Mouse (Mus musculus) CH12.LX (cell line): ENCODE results near the gene Fgfr1op. TPM values are rescaled to one million over a fixed set of nuclear protein-coding genes. Genes with fewer than 3 reads are reported as not detected.

Experiments
- DNase-seq: peaks from one replicate; pipeline ENCODE4 v3.0.0-alpha.2; 2013; ENCODE audit errors: extremely low read depth
- H3K27ac ChIP-seq: 2 replicates; pipeline ENCODE4 v1.5.1; 2012; ENCODE audit warnings: low read depth, mild to moderate bottlenecking, control low read depth, moderate library complexity; ENCODE audit not compliant: insufficient read depth
- H3K27me3 ChIP-seq: replicated peaks from 2 replicates; pipeline ENCODE3; 2012; ENCODE audit warnings: inconsistent platforms
- H3K36me3 ChIP-seq, 2 experiments: replicated peaks in 1 of 2; 2 replicates each; pipeline versions ENCODE3 to v1.6.1; 2012; ENCODE audit warnings: inconsistent platforms in 1 of 2, low read length in 1 of 2, mild to moderate bottlenecking in 1 of 2, mixed read lengths in 1 of 2, moderate library complexity in 1 of 2; ENCODE audit not compliant: control insufficient read depth in 1 of 2, insufficient read depth in 1 of 2
- H3K4me1 ChIP-seq, 2 experiments: 2 replicates each; pipeline ENCODE4 v1.6.1; 2012; ENCODE audit warnings: inconsistent platforms in 1 of 2, moderate library complexity in 1 of 2; ENCODE audit not compliant: insufficient read depth in 2 of 2, control insufficient read depth in 1 of 2
- H3K4me2 ChIP-seq: 2 replicates; pipeline ENCODE4 v1.6.1; 2012; ENCODE audit warnings: low read depth, mild to moderate bottlenecking, control low read depth; ENCODE audit not compliant: poor library complexity, insufficient read depth, severe bottlenecking
- H3K4me3 ChIP-seq, 3 experiments: fragments of 150-350 bp in 1 of 3; sonication (generic) in 1 of 3; replicated peaks in 1 of 3; 2 replicates each; pipeline versions ENCODE3 to v1.5.1; 2011 to 2012; ENCODE audit warnings: low read depth in 2 of 3, low read length in 2 of 3, mild to moderate bottlenecking in 2 of 3, moderate library complexity in 2 of 3, control low read depth in 1 of 3, improper control_type of control experiment in 1 of 3, inconsistent platforms in 1 of 3, mixed read lengths in 1 of 3; ENCODE audit not compliant: poor library complexity in 1 of 3
- H3K79me2 ChIP-seq: replicated peaks from 2 replicates; pipeline ENCODE4 v1.6.1; 2012; ENCODE audit warnings: mild to moderate bottlenecking, moderate library complexity; ENCODE audit not compliant: control insufficient read depth, poor library complexity, insufficient read depth, severe bottlenecking; ENCODE audit errors: extremely low read depth
- H3K9ac ChIP-seq: 2 replicates; pipeline ENCODE4 v1.6.1; 2012; ENCODE audit warnings: low read depth, mild to moderate bottlenecking, control low read depth, moderate library complexity; ENCODE audit not compliant: insufficient read depth
- H3K9me3 ChIP-seq: replicated peaks from 2 replicates; pipeline ENCODE3; 2012; ENCODE audit warnings: low read length, inconsistent platforms, mixed read lengths
- BHLHE40 ChIP-seq: IDR thresholded peaks from 2 replicates; pipeline ENCODE4 v1.6.1; 2011; ENCODE audit warnings: mild to moderate bottlenecking, low read depth, low read length, improper control_type of control experiment
- CHD1 ChIP-seq: IDR thresholded peaks from 2 replicates; pipeline ENCODE4 v1.6.1; 2012; ENCODE audit warnings: low read depth, low read length, improper control_type of control experiment, inconsistent platforms
- EP300 ChIP-seq: IDR thresholded peaks from 2 replicates; pipeline ENCODE4 v1.6.1; 2011; ENCODE audit warnings: low read length, improper control_type of control experiment
- ETS1 ChIP-seq: conservative IDR thresholded peaks from 2 replicates; pipeline ENCODE4 v1.6.1; 2012; ENCODE audit warnings: low read depth, mild to moderate bottlenecking, inconsistent platforms, low read length, improper control_type of control experiment, moderate library complexity
- GABPA ChIP-seq: IDR thresholded peaks from 2 replicates; pipeline ENCODE4 v1.6.1; 2012; ENCODE audit warnings: low read depth, low read length, improper control_type of control experiment, inconsistent platforms; ENCODE audit not compliant: insufficient replicate concordance
- HCFC1 ChIP-seq: IDR thresholded peaks from 2 replicates; pipeline ENCODE4 v1.6.1; 2012; ENCODE audit warnings: low read depth, mild to moderate bottlenecking, inconsistent platforms, low read length, improper control_type of control experiment
- IRF4 ChIP-seq: IDR thresholded peaks from 2 replicates; pipeline ENCODE4 v1.6.1; 2014; ENCODE audit warnings: low read depth, mild to moderate bottlenecking, inconsistent platforms, low read length, improper control_type of control experiment
- JUN ChIP-seq: IDR thresholded peaks from 2 replicates; pipeline ENCODE4 v1.6.1; 2011; ENCODE audit warnings: low read depth, mild to moderate bottlenecking, low read length, improper control_type of control experiment, moderate library complexity; ENCODE audit not compliant: insufficient read depth
- JUND ChIP-seq: conservative IDR thresholded peaks from 2 replicates; pipeline ENCODE4 v1.6.1; 2011; ENCODE audit warnings: low read depth, low read length, improper control_type of control experiment
- MAX ChIP-seq: IDR thresholded peaks from 2 replicates; pipeline ENCODE4 v1.6.1; 2011; ENCODE audit warnings: low read length, improper control_type of control experiment
- MEF2A ChIP-seq: IDR thresholded peaks from 2 replicates; pipeline ENCODE4 v1.6.1; 2014; ENCODE audit warnings: low read depth, mild to moderate bottlenecking, inconsistent platforms, low read length, improper control_type of control experiment, borderline replicate concordance
- MYC ChIP-seq: IDR thresholded peaks from 2 replicates; pipeline ENCODE4 v1.6.1; 2011; ENCODE audit warnings: low read depth, mild to moderate bottlenecking, improper control_type of control experiment, low read length
- NRF1 ChIP-seq: IDR thresholded peaks from 2 replicates; pipeline ENCODE4 v1.6.1; 2014; ENCODE audit warnings: low read depth, mild to moderate bottlenecking, inconsistent platforms, low read length, improper control_type of control experiment, moderate library complexity
- PAX5 ChIP-seq: IDR thresholded peaks from 2 replicates; pipeline ENCODE4 v1.6.1; 2012; ENCODE audit warnings: low read length, inconsistent platforms, mixed read lengths
- POLR2A ChIP-seq: IDR thresholded peaks from 2 replicates; pipeline ENCODE4 v1.6.1; 2011; ENCODE audit warnings: low read depth, mild to moderate bottlenecking, improper control_type of control experiment, low read length
- RAD21 ChIP-seq: IDR thresholded peaks from 2 replicates; pipeline ENCODE4 v1.6.1; 2011; ENCODE audit warnings: low read depth, mild to moderate bottlenecking, low read length, improper control_type of control experiment, moderate library complexity
- RCOR1 ChIP-seq: conservative IDR thresholded peaks from 2 replicates; pipeline ENCODE4 v1.6.1; 2012; ENCODE audit warnings: low read depth, mild to moderate bottlenecking, inconsistent platforms, low read length, improper control_type of control experiment
- TCF12 ChIP-seq: IDR thresholded peaks from 2 replicates; pipeline ENCODE4 v1.6.1; 2014; ENCODE audit warnings: low read depth, mild to moderate bottlenecking, inconsistent platforms, low read length, improper control_type of control experiment
- UBTF ChIP-seq: IDR thresholded peaks from 2 replicates; pipeline ENCODE4 v1.6.1; 2012; ENCODE audit warnings: low read depth, mild to moderate bottlenecking, inconsistent platforms, low read length, improper control_type of control experiment, moderate library complexity
- USF2 ChIP-seq: conservative IDR thresholded peaks from 2 replicates; pipeline ENCODE4 v1.6.1; 2011; ENCODE audit warnings: low read depth, low read length, improper control_type of control experiment
- ZC3H11A ChIP-seq: IDR thresholded peaks from 2 replicates; pipeline ENCODE4 v1.6.1; 2012; ENCODE audit warnings: low read depth, mild to moderate bottlenecking, inconsistent platforms, low read length, improper control_type of control experiment
- ZKSCAN1 ChIP-seq: IDR thresholded peaks from 2 replicates; pipeline ENCODE4 v1.6.1; 2012; ENCODE audit warnings: low read depth, inconsistent platforms, low read length, improper control_type of control experiment, borderline replicate concordance
- ZMIZ1 ChIP-seq: IDR thresholded peaks from 2 replicates; pipeline ENCODE4 v1.6.1; 2012; ENCODE audit warnings: low read depth, mild to moderate bottlenecking, inconsistent platforms, low read length, improper control_type of control experiment
- dilution Hi-C: fragments of 300-500 bp; cut with MboI; formaldehyde crosslinking; loops from 2 replicates; pipeline ENCODE4 v1.14.3; 2020; ENCODE audit warnings: low sequenced_read_pairs; ENCODE audit not compliant: extremely low pct_unique_long_range_greater_than_20kb, extremely low pct_ligation_motif_present
- in situ Hi-C: fragments of 300-500 bp; cut with MboI; formaldehyde crosslinking; loops from 3 replicates; pipeline ENCODE4 v1.14.3; 2019; ENCODE audit warnings: low sequenced_read_pairs, low pct_ligation_motif_present, low pct_unique_long_range_greater_than_20kb, mixed read lengths
- polyA plus RNA-seq: library from polyadenylated mRNA; unstranded; fragments of >175 nt; gene quantifications from 2 replicates; pipeline ENCODE4 v1.2.1, GENCODE M21; 2012; ENCODE audit warnings: low read depth; ENCODE audit not compliant: insufficient read length
- total RNA-seq, 2 experiments: library from RNA; depleted of rRNA; stranded (reverse); fragments of 300-350 nt in 1 of 2; fragments of >200 nt in 1 of 2; gene quantifications; 2 replicates each; pipeline ENCODE4 v1.2.3; 2012 to 2014

The Fgfr1op gene
- total and polyA plus RNA-seq, 3 experiments, result 29.8 to 56.3 (median 46.9) TPM

GRCm38 (mm10) chr17:8234537-8234936, 69.2 kb downstream of the Fgfr1op start:
- no peak overlapping the region for H3K9ac ChIP-seq
- dilution Hi-C loops, result no loop called here
- peaks cover 23 to 78% of the 10 kb centered on the region in 2 experiments for H3K4me1 ChIP-seq
- no peak overlapping the region for H3K4me2 ChIP-seq
- in situ Hi-C loops, result no loop called here
- no peak overlapping the region for H3K27ac ChIP-seq
- H3K4me3 ChIP-seq, result no peak overlapping the region
- TF ChIP-seq ZMIZ1 (no peak), ZKSCAN1 (no peak), JUN (no peak), JUND (0 out of 2 replicates have a peak, but pooled peaks have one; percentile 44), IRF4 (peak; percentile 61), EP300 (peak; percentile 77), MYC (0 out of 2 replicates have a peak, but pooled peaks have one; percentile 39), MEF2A (0 out of 2 replicates have a peak, but pooled peaks have one; percentile 13), BHLHE40 (peak; percentile 43), ETS1 (peak; percentile 44), POLR2A (no peak), TCF12 (0 out of 2 replicates have a peak, but pooled peaks have one; percentile 33), MAX (peak; percentile 55; the same call in 1 of the 2 replicates), HCFC1 (no peak), UBTF (no peak), RCOR1 (0 out of 2 replicates have a peak, but pooled peaks have one; percentile 48)
- peaks cover 15% of the 10 kb centered on the region for H3K9me3 ChIP-seq
- H3K79me2 ChIP-seq, result no peaks in the 10 kb centered on the region
- no peaks in the 10 kb centered on the region for H3K36me3 ChIP-seq
- H3K27me3 ChIP-seq, result peaks cover 3% of the 10 kb centered on the region
- DNase-seq, result no peak

- Histone ChIP-seq H3K79me2 (no peaks in the 10 kb centered on the region), H3K9me3 (peaks cover 15% of the 10 kb centered on the region), H3K4me1 (peaks cover 25 to 86% of the 10 kb centered on the region in 2 experiments), H3K27me3 (no peaks in the 10 kb centered on the region), H3K4me3 (no peak within 1 kb of the TSS), H3K27ac (no peak within 1 kb of the TSS), H3K9ac (no peak within 1 kb of the TSS), H3K36me3 (no peaks in the 10 kb centered on the region), H3K4me2 (no peak within 1 kb of the TSS)
- in situ Hi-C loops, result no loop called here
- dilution Hi-C loops, result no loop called here
- DNase-seq, result no peak
- TF ChIP-seq GABPA, result no peak
- no peak for TF ChIP-seq NRF1
- TF ChIP-seq EP300, result no peak
- no peak for TF ChIP-seq RAD21
- TF ChIP-seq CHD1, result no peak
- TF ChIP-seq ZKSCAN1, result no peak
- no peak for TF ChIP-seq USF2
- no peak for TF ChIP-seq TCF12
- TF ChIP-seq POLR2A, result no peak
- TF ChIP-seq HCFC1, result no peak
- TF ChIP-seq PAX5, result no peak
- TF ChIP-seq ZC3H11A, result no peak
Measured at GRCm38 (mm10) chr17:8235743-8236142, 70.4 kb downstream of the Fgfr1op start, which contains the start of gene Ccr6. Gene Ccr6, plus strand, starts transcription at chr17:8236043.
